Mouse (Mus musculus) yolk sac, embryonic 10.5 days (tissue): ENCODE measurements at regions not wholly inside any gene's neighbourhood (a gene's known extent, or its start where the extent isn't known, plus 50 kb on each side); places are given as distances from the start of the nearest gene placed in this dataset.

ENCODE experiments used
- DNase-seq: peaks from one replicate; pipeline ENCODE4 v3.0.0-alpha.2; 2017; ENCODE audit warnings: low spot score

GRCm38 (mm10) chr1:35331602-35332339 is 482.0 kb downstream of the Plekhb2 start:
- no peak for DNase-seq

DNA sequence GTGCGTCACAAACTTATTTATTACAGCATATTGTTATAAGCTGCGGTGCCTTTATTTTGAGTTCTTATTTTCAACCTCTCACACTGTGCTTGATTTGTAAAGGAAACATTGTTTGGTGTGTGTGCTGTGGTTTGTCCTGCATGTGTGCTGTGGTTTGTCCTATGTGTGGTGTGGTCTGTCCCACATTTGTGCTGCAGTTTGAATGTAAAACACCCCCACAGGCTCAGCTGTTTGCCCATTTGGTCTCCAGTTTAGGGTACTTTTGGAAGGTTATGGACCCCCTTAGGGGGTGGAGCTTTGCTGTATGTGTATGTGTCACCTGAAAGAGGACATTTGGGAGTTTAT is 482.5 kb downstream of the Plekhb2 start:
- DNase-seq: no peak

DNA sequence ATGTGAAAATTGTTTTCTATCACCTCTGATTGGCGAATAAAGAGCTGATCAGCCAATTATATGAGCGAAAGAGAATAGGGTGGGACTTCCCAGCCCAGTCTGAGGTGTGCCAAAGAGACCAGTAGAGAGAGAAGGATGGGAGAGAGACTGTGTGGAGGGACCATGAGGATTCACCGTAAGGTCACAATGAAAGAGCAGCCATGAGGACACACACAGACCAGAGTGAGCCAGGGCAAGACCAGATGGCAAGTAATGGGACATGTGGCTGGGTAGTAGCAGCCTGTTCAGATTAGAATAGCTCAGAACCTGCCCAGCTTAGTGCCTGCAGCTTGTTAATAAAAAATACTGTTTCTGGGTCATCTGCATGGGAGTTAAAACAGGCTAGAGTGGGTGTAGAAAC is 487.9 kb downstream of the Plekhb2 start:
- DNase-seq: no peak

DNA sequence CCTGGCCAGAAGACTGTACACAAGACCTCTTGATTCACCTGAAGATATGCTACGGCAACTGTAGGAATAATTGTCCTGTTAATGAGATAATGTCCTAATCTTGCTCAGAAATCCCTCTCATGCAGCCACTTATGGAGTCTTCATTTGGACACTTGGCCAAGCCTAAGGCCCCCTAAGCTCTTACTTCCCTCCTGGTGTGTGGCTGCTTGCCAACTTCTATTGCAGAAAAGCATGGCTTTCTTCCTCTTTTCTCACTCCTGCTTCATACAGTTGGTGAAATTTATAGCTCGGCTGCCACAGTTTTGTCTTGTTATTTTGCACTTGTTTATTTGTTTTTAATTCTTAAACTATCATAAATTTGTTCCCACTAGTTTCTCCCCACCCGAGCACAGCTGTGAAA is 488.4 kb downstream of the Plekhb2 start:
- DNase-seq: no peak

- DNase-seq: no peak
These were observed 494.8 kb downstream of the Plekhb2 start for GRCm38 (mm10) chr1:35344539-35344938.

DNA sequence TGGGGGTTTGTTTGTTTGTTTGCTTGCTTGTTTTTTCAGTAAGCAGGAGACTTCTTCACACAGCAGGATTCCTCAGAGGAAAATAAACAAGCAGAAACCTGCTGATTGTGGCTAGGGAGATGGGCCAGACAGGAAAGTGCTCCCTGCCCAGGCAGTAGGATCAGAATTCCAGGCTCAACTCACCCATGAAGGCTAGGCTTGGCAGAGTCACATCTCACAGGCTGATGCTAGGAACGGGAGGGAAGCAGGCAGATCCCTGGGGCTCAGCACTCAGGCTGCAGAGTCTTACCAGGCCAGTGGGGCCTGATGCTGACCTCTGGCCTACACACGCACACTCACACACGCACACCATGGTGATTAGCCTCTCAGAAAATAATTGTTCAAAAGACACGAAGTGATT is 498.5 kb downstream of the Plekhb2 start:
- DNase-seq: no peak

DNA sequence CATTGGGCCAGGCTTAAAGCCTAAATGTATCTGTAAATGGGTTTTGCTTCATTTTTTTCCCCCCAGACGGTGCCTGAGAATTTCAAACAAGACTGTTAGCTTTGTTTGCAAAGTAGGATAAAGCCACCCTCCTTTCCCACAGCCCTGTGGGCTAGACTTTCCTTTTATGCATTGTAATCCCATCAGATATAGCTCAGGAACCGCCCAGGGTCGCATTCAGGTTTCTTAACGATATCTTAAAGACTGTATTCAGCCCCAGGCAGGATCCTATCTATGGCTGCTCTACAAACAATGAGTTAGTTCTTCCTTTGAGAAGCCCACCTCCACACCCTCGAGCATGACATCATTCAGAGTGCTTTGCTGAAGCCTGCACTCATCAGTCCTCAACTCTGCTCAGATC is 509.2 kb downstream of the Plekhb2 start:
- DNase-seq: no peak

DNA sequence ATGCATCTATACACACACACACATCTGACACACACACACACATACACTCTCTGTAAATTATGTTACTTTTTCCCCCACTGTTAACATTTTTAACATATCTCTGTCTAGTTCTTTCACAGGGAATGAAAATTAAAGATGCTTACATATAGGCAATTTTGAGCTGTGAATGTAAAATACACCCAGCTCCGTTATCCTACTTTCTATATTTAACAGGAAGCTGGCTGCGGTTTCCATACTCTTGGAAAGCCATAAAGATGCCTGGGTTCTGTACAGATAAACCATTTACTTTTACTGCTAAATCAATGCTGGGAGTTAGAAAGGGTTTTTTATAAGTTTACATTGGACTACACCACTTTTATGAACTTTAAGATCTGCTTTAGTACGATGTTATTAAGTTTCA is 511.7 kb downstream of the Plekhb2 start:
- DNase-seq: no peak

- DNase-seq: no peak
These were observed 513.1 kb downstream of the Plekhb2 start for GRCm38 (mm10) chr1:35362836-35363235.

DNA sequence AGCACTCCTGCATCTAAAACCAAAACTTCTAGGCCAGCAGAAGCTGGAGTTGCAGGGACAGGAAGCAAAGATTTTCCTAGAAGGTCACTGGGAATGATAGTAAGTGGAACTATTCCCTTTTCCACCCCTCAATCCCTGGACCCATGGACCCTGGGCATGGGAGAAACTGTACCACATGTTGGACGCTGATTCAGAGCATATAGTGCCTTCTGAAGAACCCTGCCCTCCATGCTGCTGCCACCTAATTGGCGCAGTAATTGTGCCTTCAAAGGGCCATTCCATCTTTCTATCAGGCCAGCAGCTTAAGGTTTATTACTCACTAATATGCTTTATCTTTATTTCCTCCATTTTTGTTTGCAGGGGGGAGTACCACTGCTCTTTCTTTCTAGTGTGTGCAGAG is 516.8 kb downstream of the Plekhb2 start:
- DNase-seq: no peak

DNA sequence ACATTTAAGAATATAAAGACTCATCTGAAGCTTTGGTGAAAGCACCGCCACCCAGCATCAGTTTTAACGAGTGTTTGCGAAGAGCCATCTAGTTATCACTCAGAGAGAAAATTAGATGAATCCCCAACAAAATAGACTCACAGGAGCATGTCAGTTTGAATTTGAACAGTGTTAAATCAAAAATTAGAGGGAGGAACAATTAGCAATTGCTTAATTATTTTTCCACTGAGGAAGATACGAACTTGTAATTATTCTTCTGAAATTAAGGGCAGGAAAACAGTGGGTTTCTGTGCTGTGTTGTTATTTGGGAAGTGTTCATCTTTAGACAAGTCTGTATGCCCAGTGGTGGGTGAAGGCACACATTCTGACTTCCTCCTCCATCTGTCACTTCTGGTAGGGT is 523.0 kb downstream of the Plekhb2 start:
- no peak for DNase-seq

DNA sequence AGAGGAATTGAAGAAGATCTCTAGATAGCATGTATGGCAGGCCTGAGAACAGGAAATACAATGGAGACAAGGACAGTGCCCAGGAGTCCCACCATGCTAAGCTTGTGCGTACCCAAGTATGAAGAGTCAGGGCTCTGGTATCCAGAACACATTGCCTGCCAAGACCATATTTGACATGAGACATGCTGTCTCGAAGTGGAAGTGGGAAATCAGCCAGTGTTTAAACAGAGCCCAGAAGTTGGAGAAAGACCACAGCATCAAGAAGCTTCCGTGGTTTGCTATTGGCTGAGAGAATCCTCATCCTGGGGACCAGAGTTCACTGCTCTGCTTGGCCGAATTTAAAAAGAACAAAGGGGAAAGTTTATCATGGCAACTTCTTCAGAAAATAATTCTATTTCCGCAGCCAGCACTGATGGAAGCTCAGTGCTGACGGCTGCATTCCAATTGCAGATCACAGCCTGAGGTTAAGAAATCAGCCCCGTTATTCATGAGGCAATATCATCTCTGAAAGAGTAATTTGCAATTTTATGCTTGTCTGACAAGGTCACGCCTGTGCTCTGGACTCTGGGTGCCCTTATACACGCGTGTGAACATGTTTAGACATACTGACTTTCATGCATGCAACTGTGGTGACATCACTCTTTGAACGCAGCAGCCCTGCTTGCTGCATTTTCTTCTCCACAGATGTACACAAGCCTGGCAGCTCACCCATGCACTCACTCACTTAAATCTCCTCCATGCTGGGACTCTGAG is 531.0 kb downstream of the Plekhb2 start:
- DNase-seq: no peak

DNA sequence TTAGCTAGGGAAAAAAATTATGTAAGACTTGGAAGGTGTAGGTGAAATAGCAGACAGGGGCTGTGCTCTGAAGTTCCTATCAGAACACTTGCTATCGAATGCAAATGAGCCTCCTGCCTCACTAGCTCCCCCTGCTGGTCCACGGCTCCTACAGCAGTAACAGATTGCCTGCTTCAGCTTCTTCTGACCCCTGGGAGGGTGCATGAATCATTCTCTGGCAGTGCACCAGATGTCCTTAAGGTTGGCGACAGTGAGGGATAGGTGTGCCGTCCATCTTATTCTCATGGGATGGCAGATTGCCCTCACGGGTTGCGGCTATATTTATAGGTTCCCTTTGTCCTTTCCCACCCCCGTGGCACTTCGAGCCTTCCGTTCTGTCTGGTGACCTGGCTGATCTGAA is 535.7 kb downstream of the Plekhb2 start:
- DNase-seq: peak; percentile 55

DNA sequence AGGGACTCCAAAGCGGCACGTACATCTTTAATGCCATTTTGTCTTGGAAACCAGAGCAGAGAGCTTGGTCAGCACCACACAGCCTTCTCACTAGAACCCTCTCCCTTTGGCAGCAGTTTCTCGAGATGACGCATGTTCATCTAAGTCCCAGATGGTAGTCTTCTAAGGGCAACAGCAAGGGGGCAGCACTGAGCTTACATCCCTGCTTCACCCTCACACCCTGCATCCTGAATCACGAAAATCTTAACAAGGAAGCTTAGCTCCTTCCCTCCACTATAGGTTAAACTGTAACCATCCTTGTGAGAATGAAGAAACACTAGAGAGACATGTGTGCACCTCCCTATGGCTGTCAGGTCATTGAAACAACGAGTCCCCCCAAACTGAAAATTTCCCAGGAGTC is 538.4 kb downstream of the Plekhb2 start:
- DNase-seq: peak; percentile 58

GRCm38 (mm10) chr1:35390371-35390770 is 540.6 kb downstream of the Plekhb2 start:
- peak; percentile 84 for DNase-seq

DNA sequence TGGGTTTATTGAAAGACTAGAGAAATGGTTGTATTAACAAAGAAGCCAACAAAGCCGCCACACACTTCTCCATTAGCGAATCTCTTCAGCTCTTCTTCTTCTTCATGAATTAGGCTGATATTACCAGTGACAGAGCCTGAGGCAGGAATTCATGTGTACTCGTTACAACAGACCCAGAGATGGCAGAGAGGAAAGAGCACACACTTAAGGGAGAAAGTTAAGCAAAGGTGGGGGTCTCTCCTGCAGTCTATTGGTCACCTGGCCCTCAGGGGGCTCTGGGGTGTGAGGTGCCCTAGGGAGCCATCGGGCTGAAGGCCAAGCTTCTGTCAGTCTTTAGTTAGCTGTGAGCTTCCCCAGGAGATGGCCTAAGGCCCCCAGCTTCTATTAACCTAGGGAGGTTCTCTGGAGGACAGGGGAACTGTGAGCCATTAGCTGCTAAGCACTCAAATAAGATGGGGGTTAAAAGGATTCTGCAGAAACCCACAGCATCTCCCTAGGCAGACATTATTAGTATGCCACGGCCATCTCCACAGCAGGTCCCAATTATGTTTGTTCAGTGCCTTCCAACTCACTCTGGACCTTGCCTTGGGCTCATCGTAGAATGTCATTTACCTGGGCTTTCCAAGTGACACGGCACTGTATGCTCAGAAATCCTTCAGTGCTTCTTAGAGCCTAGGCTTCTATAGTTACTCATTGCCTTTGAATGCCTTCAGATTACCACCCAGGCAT is 541.2 kb downstream of the Plekhb2 start:
- no peak for DNase-seq

DNA sequence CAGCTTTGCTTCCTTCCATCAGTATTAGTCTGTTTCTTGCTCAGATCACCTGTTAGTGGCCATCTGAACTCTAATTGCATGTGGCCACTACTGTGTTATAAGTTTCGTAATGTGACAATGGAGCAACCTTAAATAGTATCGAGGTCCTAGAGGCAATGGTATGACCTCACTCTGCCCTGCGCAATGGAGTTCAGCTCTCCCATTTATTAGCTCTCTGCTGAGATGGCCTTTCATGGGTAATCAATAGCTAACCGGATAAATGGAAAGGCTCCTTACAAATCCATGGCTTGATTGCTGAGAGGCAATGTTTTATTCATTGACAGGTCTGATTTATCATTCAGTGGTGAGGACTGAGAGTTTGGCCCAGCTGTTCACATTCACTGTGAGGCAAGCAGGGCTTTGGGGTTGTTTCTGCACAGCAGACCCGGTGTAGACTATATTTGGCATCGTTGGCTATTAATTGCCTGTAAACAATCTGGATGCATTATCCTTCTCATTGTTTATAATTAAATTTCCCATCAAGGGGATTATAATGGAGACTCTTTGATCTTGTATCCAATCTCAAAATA is 543.9 kb downstream of the Plekhb2 start:
- no peak for DNase-seq

DNA sequence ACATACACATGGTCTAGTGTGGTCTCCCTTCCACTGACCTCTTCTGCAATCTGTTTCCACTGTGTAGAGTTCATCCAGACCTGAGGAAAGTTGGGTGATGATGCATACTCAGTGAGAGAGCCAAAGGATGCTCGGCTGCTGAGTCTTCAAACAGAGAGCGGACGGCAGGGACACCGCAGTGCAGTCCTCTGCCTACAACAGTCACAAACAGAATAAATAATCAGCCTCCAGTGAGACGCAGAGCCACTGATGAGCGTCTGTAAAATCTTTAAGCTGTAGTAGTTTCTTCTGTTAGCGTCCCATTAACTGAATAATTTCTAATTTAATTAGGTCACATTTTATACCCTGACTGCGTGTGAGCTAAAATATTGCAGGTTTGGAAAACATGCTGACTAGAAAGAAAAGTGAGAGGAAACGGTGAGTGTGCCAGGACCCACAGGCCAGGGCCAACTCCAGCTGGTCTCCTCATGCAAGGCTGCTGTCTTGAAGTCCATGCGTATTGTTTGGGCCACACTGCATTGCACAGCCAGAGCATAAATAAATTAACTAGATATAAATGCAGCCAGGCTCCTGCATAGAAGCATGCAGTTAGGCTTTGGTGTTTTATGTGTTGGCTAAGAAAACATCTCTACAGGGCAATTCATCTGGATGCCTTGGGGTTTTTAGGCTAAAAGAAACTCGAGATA is 551.0 kb downstream of the Plekhb2 start:
- no peak for DNase-seq

DNA sequence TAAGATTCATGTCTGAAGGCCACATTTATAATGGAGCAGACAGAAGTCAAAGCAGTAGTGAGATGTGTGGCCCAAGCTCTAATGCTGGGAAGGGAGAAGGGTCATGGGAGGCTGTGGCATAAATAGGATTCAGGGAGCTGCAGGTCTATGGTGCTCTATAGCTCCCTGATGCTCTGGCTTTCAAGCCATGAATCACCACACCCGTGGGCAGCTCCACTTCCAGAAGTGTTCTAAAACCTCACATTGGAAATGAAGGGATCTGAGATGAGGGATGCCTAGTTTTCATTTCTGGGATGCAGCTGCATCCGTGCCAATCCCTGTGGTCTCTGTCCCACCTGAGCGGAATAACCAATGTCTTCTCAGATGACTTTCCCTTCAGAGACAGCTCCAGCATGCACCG is 553.2 kb downstream of the Plekhb2 start:
- DNase-seq: no peak

DNA sequence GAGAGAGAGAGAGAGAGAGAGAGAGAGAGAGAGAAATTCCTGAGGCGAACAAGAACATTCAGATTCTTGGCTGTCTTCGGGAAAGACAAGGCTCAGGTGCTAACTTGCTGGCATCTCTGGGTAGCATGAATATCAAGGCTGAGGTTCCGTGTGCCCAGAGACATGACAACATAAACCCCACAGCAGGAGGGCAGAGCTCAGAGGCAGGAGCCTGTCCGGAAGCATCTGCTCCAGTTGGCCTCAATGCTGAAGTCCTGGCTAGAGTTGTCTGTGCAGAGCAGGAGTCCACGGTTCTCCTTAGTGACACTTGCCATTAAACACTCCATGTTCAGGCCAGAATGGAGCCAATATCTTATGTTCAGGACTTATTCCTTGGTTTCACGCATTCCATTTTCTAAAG is 555.6 kb downstream of the Plekhb2 start:
- DNase-seq: no peak

GRCm38 (mm10) chr1:35415646-35416045 is 565.9 kb downstream of the Plekhb2 start:
- no peak for DNase-seq

GRCm38 (mm10) chr1:35428126-35428840 is 578.5 kb downstream of the Plekhb2 start:
- DNase-seq: no peak
